Mouse (Mus musculus): ENCODE measurements at regions not wholly inside any gene's neighbourhood (a gene's known extent, or its start where the extent isn't known, plus 50 kb on each side); places are given as distances from the start of the nearest gene placed in this dataset.

DNA sequence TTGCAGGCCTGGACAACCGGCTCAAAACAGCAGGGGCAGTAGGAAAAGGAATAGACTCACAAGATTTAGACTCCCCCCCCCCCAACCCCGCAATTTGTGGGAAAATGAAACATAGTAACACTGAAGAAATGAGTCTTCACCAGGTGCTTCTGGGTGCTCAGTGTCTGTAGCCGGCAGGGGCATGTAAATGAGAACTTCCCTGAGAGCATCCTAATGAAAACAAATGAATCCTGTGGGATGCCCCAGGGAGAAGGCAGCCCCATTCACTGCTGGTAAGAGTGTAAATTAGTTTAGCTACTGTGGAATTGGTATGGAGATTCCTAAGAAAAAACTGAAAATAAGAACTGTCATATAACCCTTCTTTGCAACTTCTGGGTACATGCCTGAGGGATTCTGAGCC, 377.8 kb upstream of the Trpc7 start:
- DNase-seq (ENCODE audit: extremely low read depth, low read depth, low spot score): no peak
- no peak overlapping the region for H3K4me3 ChIP-seq (ENCODE audit: insufficient read depth, low read depth, low read length)
- no peak overlapping the region for H3K27ac ChIP-seq (replicated peaks; ENCODE audit: insufficient read depth, low read depth, low read length)
- no peaks in the 10 kb centered on the region for H3K36me3 ChIP-seq (ENCODE audit: control insufficient read depth, insufficient read depth, low read length)
- 46% methylated on average over 3 of the region's 3 CpGs for WGBS
- TF ChIP-seq CTCF (IDR thresholded peaks at IDR 0.05; ENCODE audit: low read depth, low read length): no peak
- TF ChIP-seq POLR2A (IDR thresholded peaks at IDR 0.05; ENCODE audit: extremely low read depth, insufficient read depth, low read length): no peak
- H3K27me3 ChIP-seq (ENCODE audit: control insufficient read depth, insufficient read depth, low read length): no peaks in the 10 kb centered on the region
- H3K4me1 ChIP-seq (ENCODE audit: control insufficient read depth, insufficient read depth, low read length): no peaks in the 10 kb centered on the region
- H3K79me2 ChIP-seq (ENCODE audit: control insufficient read depth, insufficient read depth, low read length): no peaks in the 10 kb centered on the region
- no peak overlapping the region for H3K9ac ChIP-seq (ENCODE audit: low read depth, low read length)

DNA sequence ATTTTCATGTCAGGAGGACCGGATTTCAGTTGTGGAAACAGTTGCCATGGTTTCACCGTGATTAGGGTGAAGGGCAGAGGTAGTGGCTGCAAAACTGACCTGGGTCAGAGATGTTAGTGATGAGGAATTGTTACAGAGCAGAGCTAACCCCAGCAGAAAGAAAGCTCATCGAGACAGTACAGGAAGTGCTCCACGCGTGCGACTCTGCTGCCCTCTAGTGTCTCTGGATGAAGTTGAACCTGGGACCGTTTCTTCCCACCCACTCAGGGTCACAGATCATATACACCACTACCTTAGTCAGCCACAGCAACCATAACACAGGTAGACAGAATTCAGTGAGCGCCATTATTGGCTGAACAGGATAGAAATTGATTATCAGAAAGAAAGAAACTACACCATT, 373.8 kb upstream of the Trpc7 start:
- TF ChIP-seq CTCF (IDR thresholded peaks at IDR 0.05; ENCODE audit: low read depth, low read length) (peak; percentile 82), POLR2A (IDR thresholded peaks at IDR 0.05; ENCODE audit: extremely low read depth, insufficient read depth, low read length) (no peak)
- WGBS: 14% methylated on average over 8 of the region's 8 CpGs
- Histone ChIP-seq H3K4me3 (ENCODE audit: insufficient read depth, low read depth, low read length) (no peak overlapping the region), H3K36me3 (ENCODE audit: control insufficient read depth, insufficient read depth, low read length) (no peaks in the 10 kb centered on the region), H3K27me3 (ENCODE audit: control insufficient read depth, insufficient read depth, low read length) (no peaks in the 10 kb centered on the region), H3K9ac (ENCODE audit: low read depth, low read length) (no peak overlapping the region), H3K4me1 (ENCODE audit: control insufficient read depth, insufficient read depth, low read length) (no peaks in the 10 kb centered on the region), H3K27ac (replicated peaks; ENCODE audit: insufficient read depth, low read depth, low read length) (no peak overlapping the region), H3K79me2 (ENCODE audit: control insufficient read depth, insufficient read depth, low read length) (no peaks in the 10 kb centered on the region)
- peak; percentile 10 for DNase-seq (ENCODE audit: extremely low read depth, low read depth, low spot score)

DNA sequence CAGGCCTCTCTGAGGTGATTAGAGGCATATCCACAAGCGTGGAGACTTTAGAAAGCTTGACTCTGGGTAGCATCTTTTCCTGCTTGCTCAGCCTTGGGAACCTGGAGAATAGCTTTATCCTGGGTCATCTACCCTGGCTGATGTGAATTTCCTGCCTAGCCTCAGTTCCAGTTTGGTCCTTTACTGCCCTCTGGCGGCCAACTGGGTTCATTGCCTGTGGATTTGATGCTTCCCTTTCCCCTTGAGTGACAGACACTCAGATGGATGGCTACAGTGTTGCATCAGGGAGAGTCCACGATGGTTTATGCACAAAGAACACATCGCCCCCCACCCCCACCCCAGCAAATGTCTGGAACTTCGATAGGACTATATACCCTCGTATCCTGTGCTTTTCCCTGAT, 364.1 kb upstream of the Trpc7 start:
- peak; percentile 29 for DNase-seq (ENCODE audit: extremely low read depth, low read depth, low spot score)
- H3K36me3 ChIP-seq (ENCODE audit: control insufficient read depth, insufficient read depth, low read length): no peaks in the 10 kb centered on the region
- H3K79me2 ChIP-seq (ENCODE audit: control insufficient read depth, insufficient read depth, low read length): no peaks in the 10 kb centered on the region
- H3K27me3 ChIP-seq (ENCODE audit: control insufficient read depth, insufficient read depth, low read length): no peaks in the 10 kb centered on the region
- no peak overlapping the region for H3K4me3 ChIP-seq (ENCODE audit: insufficient read depth, low read depth, low read length)
- no peak for TF ChIP-seq POLR2A (IDR thresholded peaks at IDR 0.05; ENCODE audit: extremely low read depth, insufficient read depth, low read length)
- peak; percentile 75; the same call in 1 of the 2 replicates for TF ChIP-seq CTCF (IDR thresholded peaks at IDR 0.05; ENCODE audit: low read depth, low read length)
- no peak overlapping the region for H3K9ac ChIP-seq (ENCODE audit: low read depth, low read length)
- H3K4me1 ChIP-seq (ENCODE audit: control insufficient read depth, insufficient read depth, low read length): no peaks in the 10 kb centered on the region
- WGBS: 5% methylated on average over 6 of the region's 6 CpGs
- H3K27ac ChIP-seq (replicated peaks; ENCODE audit: insufficient read depth, low read depth, low read length): no peak overlapping the region

DNA sequence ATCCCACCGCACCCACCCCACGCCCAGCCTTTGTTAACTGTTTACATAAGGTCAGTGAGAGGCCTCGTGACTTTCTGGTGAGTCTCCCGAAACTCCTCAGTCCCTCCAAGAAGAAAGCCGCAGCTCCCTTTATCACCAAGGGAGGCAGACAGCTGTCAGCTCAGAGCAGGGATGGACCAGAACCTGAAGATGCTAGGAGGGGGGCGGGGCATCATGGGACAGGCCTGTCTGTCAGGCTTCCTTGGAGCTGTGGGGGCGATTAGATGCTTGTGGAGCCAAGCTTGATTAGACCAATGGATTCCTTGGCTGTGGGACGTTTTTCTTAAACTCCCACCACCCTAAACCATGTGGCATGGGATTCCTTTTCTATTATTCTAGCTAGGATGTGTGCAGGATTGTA, 363.7 kb upstream of the Trpc7 start:
- no peak for TF ChIP-seq POLR2A (IDR thresholded peaks at IDR 0.05; ENCODE audit: extremely low read depth, insufficient read depth, low read length)
- no peak for TF ChIP-seq CTCF (IDR thresholded peaks at IDR 0.05; ENCODE audit: low read depth, low read length)
- Histone ChIP-seq H3K27ac (replicated peaks; ENCODE audit: insufficient read depth, low read depth, low read length) (no peak overlapping the region), H3K4me3 (ENCODE audit: insufficient read depth, low read depth, low read length) (no peak overlapping the region), H3K9ac (ENCODE audit: low read depth, low read length) (no peak overlapping the region), H3K4me1 (ENCODE audit: control insufficient read depth, insufficient read depth, low read length) (no peaks in the 10 kb centered on the region), H3K36me3 (ENCODE audit: control insufficient read depth, insufficient read depth, low read length) (no peaks in the 10 kb centered on the region), H3K27me3 (ENCODE audit: control insufficient read depth, insufficient read depth, low read length) (no peaks in the 10 kb centered on the region), H3K79me2 (ENCODE audit: control insufficient read depth, insufficient read depth, low read length) (no peaks in the 10 kb centered on the region)
- DNase-seq (ENCODE audit: extremely low read depth, low read depth, low spot score): no peak
- 66% methylated on average over 8 of the region's 8 CpGs for WGBS

DNA sequence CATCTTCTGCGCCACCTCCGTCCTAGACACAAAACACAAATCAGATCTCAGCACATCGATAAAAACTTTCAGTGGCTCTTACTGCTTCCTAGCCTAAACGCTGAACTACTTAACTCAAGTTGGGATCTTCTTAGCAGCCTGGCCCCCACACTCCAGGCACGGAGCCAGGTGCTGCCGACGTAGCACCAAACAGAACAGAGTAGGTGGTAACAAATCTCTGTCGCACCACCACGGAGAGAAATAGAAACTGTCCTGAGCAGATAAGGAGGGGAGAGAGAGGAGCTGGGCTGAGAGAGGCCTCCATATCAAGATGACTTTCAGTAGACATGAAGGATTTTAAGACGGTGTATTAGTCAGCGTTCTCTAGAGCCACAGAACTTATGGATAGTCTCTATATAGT, 360.1 kb upstream of the Trpc7 start:
- no peaks in the 10 kb centered on the region for H3K36me3 ChIP-seq (ENCODE audit: control insufficient read depth, insufficient read depth, low read length)
- no peak overlapping the region for H3K9ac ChIP-seq (ENCODE audit: low read depth, low read length)
- H3K27me3 ChIP-seq (ENCODE audit: control insufficient read depth, insufficient read depth, low read length): no peaks in the 10 kb centered on the region
- no peaks in the 10 kb centered on the region for H3K4me1 ChIP-seq (ENCODE audit: control insufficient read depth, insufficient read depth, low read length)
- WGBS: 85% methylated on average over 11 of the region's 11 CpGs
- DNase-seq (ENCODE audit: extremely low read depth, low read depth, low spot score): no peak
- no peak overlapping the region for H3K27ac ChIP-seq (replicated peaks; ENCODE audit: insufficient read depth, low read depth, low read length)
- H3K79me2 ChIP-seq (ENCODE audit: control insufficient read depth, insufficient read depth, low read length): no peaks in the 10 kb centered on the region
- H3K4me3 ChIP-seq (ENCODE audit: insufficient read depth, low read depth, low read length): no peak overlapping the region
- TF ChIP-seq POLR2A (IDR thresholded peaks at IDR 0.05; ENCODE audit: extremely low read depth, insufficient read depth, low read length) (no peak), CTCF (IDR thresholded peaks at IDR 0.05; ENCODE audit: low read depth, low read length) (no peak)

- Histone ChIP-seq H3K4me1 (ENCODE audit: control insufficient read depth, insufficient read depth, low read length) (no peaks in the 10 kb centered on the region), H3K79me2 (ENCODE audit: control insufficient read depth, insufficient read depth, low read length) (no peaks in the 10 kb centered on the region), H3K9ac (ENCODE audit: low read depth, low read length) (no peak overlapping the region), H3K36me3 (ENCODE audit: control insufficient read depth, insufficient read depth, low read length) (no peaks in the 10 kb centered on the region), H3K27ac (replicated peaks; ENCODE audit: insufficient read depth, low read depth, low read length) (no peak overlapping the region), H3K4me3 (ENCODE audit: insufficient read depth, low read depth, low read length) (no peak overlapping the region), H3K27me3 (ENCODE audit: control insufficient read depth, insufficient read depth, low read length) (0 out of 2 replicates have a peak, but pooled peaks cover 3% of the 10 kb centered on the region)
- WGBS: 71% methylated on average over 5 of the region's 5 CpGs
- TF ChIP-seq POLR2A (IDR thresholded peaks at IDR 0.05; ENCODE audit: extremely low read depth, insufficient read depth, low read length) (no peak), CTCF (IDR thresholded peaks at IDR 0.05; ENCODE audit: low read depth, low read length) (no peak)
- no peak for DNase-seq (ENCODE audit: extremely low read depth, low read depth, low spot score)
Measured at GRCm38 (mm10) chr13:57249851-57250250, 354.1 kb upstream of the Trpc7 start.

Measured in liver, adult 2 months (tissue).